Mouse (Mus musculus) stomach, postnatal 0 days (tissue): Measurements from ENCODE around the gene Arhgef3. TPM values are rescaled to one million over a fixed set of nuclear protein-coding genes. Genes with fewer than 3 reads are reported as not detected.

Source experiments
- ATAC-seq: fragments of 200-750 bp; cut with Nextera tagmentation; 2 replicates; pipeline ENCODE4 v1.8.0; 2017; ENCODE audit not compliant: low FRiP score, low TSS enrichment
- DNase-seq: peaks from one replicate; pipeline ENCODE4 v3.0.0-alpha.2; 2016; ENCODE audit warnings: low spot score
- H3K27ac ChIP-seq: fragments of 300-500 bp; sonication (generic); replicated peaks from 2 replicates; pipeline ENCODE4 v1.5.1; 2014; ENCODE audit warnings: mild to moderate bottlenecking, control low read depth
- H3K27me3 ChIP-seq: fragments of 300-500 bp; sonication (generic); 2 replicates; pipeline ENCODE4 v1.6.1; 2014; ENCODE audit warnings: low read length; ENCODE audit not compliant: control insufficient read depth, insufficient read depth
- H3K36me3 ChIP-seq: fragments of 300-500 bp; sonication (generic); 2 replicates; pipeline ENCODE4 v1.6.1; 2014; ENCODE audit warnings: low read length, mixed read lengths; ENCODE audit not compliant: control insufficient read depth, insufficient read depth
- H3K4me1 ChIP-seq: fragments of 300-500 bp; sonication (generic); replicated peaks from 2 replicates; pipeline ENCODE4 v1.6.1; 2014; ENCODE audit warnings: antibody characterized with exemption; ENCODE audit not compliant: control insufficient read depth, insufficient read depth
- H3K4me2 ChIP-seq: fragments of 300-500 bp; sonication (generic); replicated peaks from 2 replicates; pipeline ENCODE4 v1.6.1; 2014; ENCODE audit warnings: low read depth, mild to moderate bottlenecking, control low read depth, moderate library complexity
- H3K4me3 ChIP-seq: fragments of 300-500 bp; sonication (generic); 2 replicates; pipeline ENCODE4 v1.5.1; 2014; ENCODE audit warnings: low read depth, low read length, control low read depth
- H3K9ac ChIP-seq: fragments of 300-500 bp; sonication (generic); 2 replicates; pipeline ENCODE4 v1.6.1; 2014; ENCODE audit warnings: mild to moderate bottlenecking, low read length, control low read depth, mixed read lengths
- H3K9me3 ChIP-seq: fragments of 300-500 bp; sonication (generic); 2 replicates; pipeline ENCODE4 v1.6.1; 2016; ENCODE audit warnings: low read length; ENCODE audit not compliant: control insufficient read depth
- CTCF ChIP-seq: IDR thresholded peaks from 2 replicates; pipeline ENCODE4 v1.5.1; 2016; ENCODE audit warnings: antibody characterized with exemption, low read depth, mild to moderate bottlenecking, moderate library complexity
- EP300 ChIP-seq: optimal IDR thresholded peaks from 2 replicates; pipeline ENCODE3; 2016; ENCODE audit warnings: antibody characterized with exemption
- WGBS: fragments of 180-500 bp; shearing (Covaris S2); extraction: QIAGEN DNeasy Blood & Tissue Kit; methylation state at CpG from one replicate; pipeline ENCODE4 v1.1.7; 2014; 5-methylcytosine and 5-hydroxymethylcytosine counted together
- polyA plus RNA-seq: library from polyadenylated mRNA; unstranded; fragments of >200 nt; fragmentation: Nextera tagmentation; extraction: Ambion mirVana; gene quantifications from 2 replicates; pipeline ENCODE4 v1.2.1, GENCODE M21; 2015

The Arhgef3 gene
- polyA plus RNA-seq, 1 experiment from 2014 or later = 13.1 TPM

- H3K27me3 ChIP-seq = no peaks in the 10 kb centered on the region
- WGBS = 84% methylated on average over 4 of the region's 4 CpGs
Observed at GRCm38 (mm10) chr14:27405452-27405851, 290.8 kb downstream of the Arhgef3 start.

GRCm38 (mm10) chr14:27405947-27406346 is 291.2 kb downstream of the Arhgef3 start:
- Histone ChIP-seq H3K4me3 (no peak overlapping the region), H3K9ac (no peak overlapping the region), H3K4me1 (no peaks in the 10 kb centered on the region), H3K9me3 (no peaks in the 10 kb centered on the region), H3K27ac (no peak overlapping the region), H3K36me3 (no peaks in the 10 kb centered on the region; the same call in 1 of the 2 replicates), H3K27me3 (no peaks in the 10 kb centered on the region), H3K4me2 (no peak overlapping the region)
- 92% methylated on average over 2 of the region's 2 CpGs for WGBS
- ATAC-seq = no peak
- TF ChIP-seq EP300 = no peak
- TF ChIP-seq CTCF = no peak
- DNase-seq = no peak

More at GRCm38 (mm10) chr14:27405452-27405851, 290.8 kb downstream of the Arhgef3 start:
- TF ChIP-seq CTCF (no peak), EP300 (no peak)
- ATAC-seq = no peak
- Histone ChIP-seq H3K9ac (no peak overlapping the region), H3K4me1 (no peaks in the 10 kb centered on the region), H3K4me2 (no peak overlapping the region), H3K27ac (no peak overlapping the region), H3K36me3 (no peaks in the 10 kb centered on the region; the same call in 1 of the 2 replicates), H3K9me3 (no peaks in the 10 kb centered on the region), H3K4me3 (no peak overlapping the region)
- no peak for DNase-seq

- H3K9me3 ChIP-seq = no peaks in the 10 kb centered on the region
- WGBS = 86% methylated on average over 3 of the region's 3 CpGs
- H3K36me3 ChIP-seq = no peaks in the 10 kb centered on the region
- ATAC-seq (no peak), DNase-seq (no peak)
- no peak overlapping the region for H3K9ac ChIP-seq
- no peak overlapping the region for H3K27ac ChIP-seq
- no peak overlapping the region for H3K4me2 ChIP-seq
- H3K27me3 ChIP-seq = no peaks in the 10 kb centered on the region
- no peak overlapping the region for H3K4me3 ChIP-seq
- no peaks in the 10 kb centered on the region for H3K4me1 ChIP-seq
- TF ChIP-seq EP300 (no peak), CTCF (no peak)
Observed at GRCm38 (mm10) chr14:27408240-27408639, 293.5 kb downstream of the Arhgef3 start.

GRCm38 (mm10) chr14:27409662-27410061 is 295.0 kb downstream of the Arhgef3 start:
- no peak overlapping the region for H3K9ac ChIP-seq
- no peak overlapping the region for H3K27ac ChIP-seq
- no peaks in the 10 kb centered on the region for H3K36me3 ChIP-seq
- no peak for DNase-seq
- H3K4me1 ChIP-seq = no peaks in the 10 kb centered on the region
- H3K27me3 ChIP-seq = no peaks in the 10 kb centered on the region
- no peaks in the 10 kb centered on the region for H3K9me3 ChIP-seq
- no peak for ATAC-seq
- no peak overlapping the region for H3K4me3 ChIP-seq
- H3K4me2 ChIP-seq = no peak overlapping the region
- 64% methylated on average over 3 of the region's 3 CpGs for WGBS
- TF ChIP-seq CTCF (no peak), EP300 (no peak)

GRCm38 (mm10) chr14:27411492-27411891 is 296.8 kb downstream of the Arhgef3 start:
- H3K27me3 ChIP-seq = no peaks in the 10 kb centered on the region
- H3K4me3 ChIP-seq = no peak overlapping the region
- H3K9ac ChIP-seq = no peak overlapping the region
- 85% methylated on average over 7 of the region's 7 CpGs for WGBS
- H3K9me3 ChIP-seq = no peaks in the 10 kb centered on the region
- H3K36me3 ChIP-seq = no peaks in the 10 kb centered on the region
- TF ChIP-seq EP300 = no peak
- TF ChIP-seq CTCF = no peak
- H3K4me2 ChIP-seq = no peak overlapping the region
- DNase-seq = no peak
- H3K27ac ChIP-seq = no peak overlapping the region
- no peak for ATAC-seq
- no peaks in the 10 kb centered on the region for H3K4me1 ChIP-seq

- TF ChIP-seq CTCF (no peak), EP300 (no peak)
- Histone ChIP-seq H3K27ac (no peak overlapping the region), H3K4me1 (no peaks in the 10 kb centered on the region), H3K9me3 (no peaks in the 10 kb centered on the region), H3K27me3 (no peaks in the 10 kb centered on the region), H3K9ac (no peak overlapping the region), H3K4me3 (no peak overlapping the region), H3K36me3 (no peaks in the 10 kb centered on the region), H3K4me2 (no peak overlapping the region)
- WGBS = 74% methylated on average over 8 of the region's 8 CpGs
- ATAC-seq (no peak), DNase-seq (no peak)
Observed at GRCm38 (mm10) chr14:27412699-27413098, 298.0 kb downstream of the Arhgef3 start.
